29 mouse cellular contexts compared by ENCODE assay signal in the genomic region with DNA sequence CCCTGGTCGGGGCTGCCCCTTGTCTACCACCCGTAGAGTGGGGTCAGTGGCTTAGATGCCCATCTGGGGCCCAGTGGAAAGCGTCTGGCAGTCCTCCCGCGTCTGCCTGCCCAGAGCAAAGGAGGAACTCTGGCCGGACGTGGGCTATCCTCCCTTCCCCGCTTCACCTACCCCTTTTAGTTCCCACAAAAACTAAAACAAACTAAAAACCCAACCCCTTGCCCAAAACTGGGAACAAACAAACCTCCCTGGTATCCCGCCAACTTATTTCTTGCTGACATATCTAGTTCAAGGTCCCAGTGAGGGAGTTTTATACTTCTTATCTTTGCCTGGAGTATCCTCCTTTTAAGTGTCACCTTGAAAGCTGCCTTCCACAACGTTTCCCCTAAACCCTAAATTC. TPM values are rescaled to one million over a fixed set of nuclear protein-coding genes. Genes with fewer than 3 reads are reported as not detected.
DNase-seq lines count a peak whose midpoint lies in the region; ATAC-seq and TF ChIP-seq lines count a peak whose summit lies in the region.
"Had no signal": no experiment of that assay in that cellular context is flagged by ENCODE, and none has a peak within 500 bp of the region (broad histone marks: within the 10 kb centered on the region; RNA-seq: fewer than 3 reads in every experiment).

No protein-coding gene starts in this region.

- DNase-seq in adrenal gland, adult (ENCODE audit: inconsistent age in 2 of 2, low spot score in 1 of 2), result peak; percentile 50 to 90
- no peak for DNase-seq in adrenal gland, adult 18-20 months (ENCODE audit: low spot score in 2 of 2)
- peak; percentile 87 for DNase-seq in heart, adult 11 months
- DNase-seq in heart, adult 8-10 months (ENCODE audit: low spot score), result no peak
- no peak for DNase-seq in B cell, adult 2 months
- DNase-seq: cerebellum, adult 11-12 months; cerebellum, adult 9-11 months; embryo, embryonic 11 days; forebrain, postnatal 0 days; kidney, adult 2 months; kidney, postnatal 10 days; layer of hippocampus, postnatal 36 days; left cerebral cortex, postnatal 4 days; right cerebral cortex, postnatal 25 days; thymus, postnatal 14 days had no signal

- H3K27ac ChIP-seq in liver, embryonic 12.5 days, result peak overlapping the region; percentile 48; the same call in 1 of the 2 replicates
- H3K27ac ChIP-seq: embryonic facial prominence, embryonic 12.5 days; forebrain, embryonic 10.5 days; heart, embryonic 10.5 days; heart, embryonic 15.5 days; liver, embryonic 15.5 days; macrophage; midbrain, embryonic 13.5 days; neural tube, embryonic 13.5 days; stomach, embryonic 15.5 days had no signal

- no peaks in the 10 kb centered on the region for H3K9me3 ChIP-seq in E14TG2a.4 (ENCODE audit: low read length)
- no peaks in the 10 kb centered on the region for H3K9me3 ChIP-seq in liver, embryonic 12.5 days (replicated peaks)
- H3K9me3 ChIP-seq: embryonic facial prominence, embryonic 12.5 days; forebrain, embryonic 10.5 days; heart, embryonic 10.5 days; heart, embryonic 15.5 days; liver, embryonic 15.5 days; midbrain, embryonic 13.5 days; neural tube, embryonic 13.5 days; stomach, embryonic 15.5 days had no signal

- 17% methylated on average over 10 of the region's 10 CpGs for WGBS in liver, embryonic 12.5 days (ENCODE audit: insufficient replicate concordance)

- no peak for ATAC-seq in liver, embryonic 12.5 days
- ATAC-seq: activated CD4-positive, CD25-positive, alpha-beta regulatory T cell, adult 4 months; forebrain, postnatal 0 days; hindbrain, embryonic 16.5 days; lung, postnatal 0 days; midbrain, embryonic 13.5 days had no signal

- H3K4me2 ChIP-seq in liver, embryonic 12.5 days, result no peak overlapping the region
- H3K4me2 ChIP-seq: embryonic facial prominence, embryonic 12.5 days; heart, embryonic 15.5 days; liver, embryonic 15.5 days; midbrain, embryonic 13.5 days; neural tube, embryonic 13.5 days; stomach, embryonic 15.5 days had no signal

- H3K4me1 ChIP-seq in E14TG2a.4 (replicated peaks; ENCODE audit: low read depth, low read length), result peaks cover 83% of the 10 kb centered on the region
- peaks cover 31% of the 10 kb centered on the region for H3K4me1 ChIP-seq in liver, embryonic 12.5 days

- no peak for TF ChIP-seq CTCF in E14TG2a.4 (conservative IDR thresholded peaks at IDR 0.05; ENCODE audit: low read length)

- H3K27me3 ChIP-seq in E14TG2a.4 (ENCODE audit: insufficient read depth, low read length), result no peaks in the 10 kb centered on the region
- peaks cover 15% of the 10 kb centered on the region for H3K27me3 ChIP-seq in liver, embryonic 12.5 days (replicated peaks)
- H3K27me3 ChIP-seq: stomach, embryonic 15.5 days had no signal

- peak overlapping the region; percentile 78 for H3K4me3 ChIP-seq in E14TG2a.4 (replicated peaks; ENCODE audit: low read length)
- H3K4me3 ChIP-seq in liver, embryonic 12.5 days, result no peak overlapping the region
- H3K4me3 ChIP-seq: embryonic facial prominence, embryonic 12.5 days; forebrain, embryonic 10.5 days; heart, embryonic 10.5 days; heart, embryonic 15.5 days; liver, embryonic 15.5 days; midbrain, embryonic 13.5 days; neural tube, embryonic 13.5 days; stomach, embryonic 15.5 days had no signal

- no peaks in the 10 kb centered on the region for H3K36me3 ChIP-seq in E14TG2a.4 (ENCODE audit: insufficient read depth, low read length)
- no peaks in the 10 kb centered on the region for H3K36me3 ChIP-seq in liver, embryonic 12.5 days
- H3K36me3 ChIP-seq: embryonic facial prominence, embryonic 12.5 days; forebrain, embryonic 10.5 days; heart, embryonic 10.5 days; heart, embryonic 15.5 days; liver, embryonic 15.5 days; midbrain, embryonic 13.5 days; neural tube, embryonic 13.5 days; stomach, embryonic 15.5 days had no signal

- no peak overlapping the region; the same call in 1 of the 2 replicates for H3K9ac ChIP-seq in liver, embryonic 12.5 days
- H3K9ac ChIP-seq: embryonic facial prominence, embryonic 12.5 days; forebrain, postnatal 0 days; heart, embryonic 15.5 days; liver, embryonic 15.5 days; midbrain, embryonic 13.5 days; neural tube, embryonic 13.5 days; stomach, embryonic 15.5 days had no signal

RNA-seq across cellular contexts. Expression of gene Kank3, which starts 2.1 kb away (rescaled TPM):
- 10 to 100 TPM; 66.2 to 93.4 TPM for total RNA-seq in adrenal gland, adult 18-20 months (2021)
- 10 to 100 TPM; 44.4 to 64.9 (median 51.3) TPM for total RNA-seq in heart, adult 8-10 months (2022)
- 12.6 and 13.2 TPM in 2 replicates for polyA plus RNA-seq in liver, embryonic 12.5 days (2016; fragmentation: Nextera tagmentation; extraction: Ambion mirVana)

RNA-seq across cellular contexts. Expression of gene Rps28, which starts 16.2 kb away (rescaled TPM):
- 1,000 to 10,000 TPM; 1,292 to 1,451 TPM for total RNA-seq in adrenal gland, adult 18-20 months (2021)
- 100 to 1,000 TPM; 691 to 822 (median 750) TPM for total RNA-seq in heart, adult 8-10 months (2022)
- polyA plus RNA-seq in liver, embryonic 12.5 days (2016; fragmentation: Nextera tagmentation; extraction: Ambion mirVana), result 689 and 715 TPM in 2 replicates

RNA-seq across cellular contexts. Expression of gene Ndufa7, which starts 16.2 kb away (rescaled TPM):
- 100 to 1,000 TPM; 487 to 498 TPM for total RNA-seq in adrenal gland, adult 18-20 months (2021)
- total RNA-seq in heart, adult 8-10 months (2022), result 100 to 1,000 TPM; 676 to 749 (median 700) TPM
- 296 and 311 TPM in 2 replicates for polyA plus RNA-seq in liver, embryonic 12.5 days (2016; fragmentation: Nextera tagmentation; extraction: Ambion mirVana)

RNA-seq across cellular contexts. Expression of gene Angptl4, which starts 26.6 kb away (rescaled TPM):
- total RNA-seq in adrenal gland, adult 18-20 months (2021), result 100 to 1,000 TPM in 1 of 2 experiments, 10 to 100 TPM in 1; 47.8 to 111 TPM
- 1 to 10 TPM; 2.9 to 9.8 (median 8.3) TPM for total RNA-seq in heart, adult 8-10 months (2022)
- polyA plus RNA-seq in liver, embryonic 12.5 days (2016; fragmentation: Nextera tagmentation; extraction: Ambion mirVana), result 17.3 and 21.0 TPM in 2 replicates

RNA-seq across cellular contexts. Expression of gene Cd320, which starts 34.7 kb away (rescaled TPM):
- total RNA-seq in adrenal gland, adult 18-20 months (2021), result 10 to 100 TPM; 24.0 to 39.7 TPM
- total RNA-seq in heart, adult 8-10 months (2022), result 10 to 100 TPM; 28.9 to 33.6 (median 33.2) TPM
- 22.2 and 24.1 TPM in 2 replicates for polyA plus RNA-seq in liver, embryonic 12.5 days (2016; fragmentation: Nextera tagmentation; extraction: Ambion mirVana)

Comparison
In these comparisons a context has a peak if more than half of its experiments do, and no peak if none do; other contexts are left out.
1. DNase-seq: peak in adrenal gland, adult (2 of 2) and heart, adult 11 months (single experiment); none in adrenal gland, adult 18-20 months (0 of 2), heart, adult 8-10 months (single experiment) and B cell, adult 2 months (0 of 2).